Mouse (Mus musculus): ENCODE data around the gene Tpk1.

Gene Tpk1

DNA sequence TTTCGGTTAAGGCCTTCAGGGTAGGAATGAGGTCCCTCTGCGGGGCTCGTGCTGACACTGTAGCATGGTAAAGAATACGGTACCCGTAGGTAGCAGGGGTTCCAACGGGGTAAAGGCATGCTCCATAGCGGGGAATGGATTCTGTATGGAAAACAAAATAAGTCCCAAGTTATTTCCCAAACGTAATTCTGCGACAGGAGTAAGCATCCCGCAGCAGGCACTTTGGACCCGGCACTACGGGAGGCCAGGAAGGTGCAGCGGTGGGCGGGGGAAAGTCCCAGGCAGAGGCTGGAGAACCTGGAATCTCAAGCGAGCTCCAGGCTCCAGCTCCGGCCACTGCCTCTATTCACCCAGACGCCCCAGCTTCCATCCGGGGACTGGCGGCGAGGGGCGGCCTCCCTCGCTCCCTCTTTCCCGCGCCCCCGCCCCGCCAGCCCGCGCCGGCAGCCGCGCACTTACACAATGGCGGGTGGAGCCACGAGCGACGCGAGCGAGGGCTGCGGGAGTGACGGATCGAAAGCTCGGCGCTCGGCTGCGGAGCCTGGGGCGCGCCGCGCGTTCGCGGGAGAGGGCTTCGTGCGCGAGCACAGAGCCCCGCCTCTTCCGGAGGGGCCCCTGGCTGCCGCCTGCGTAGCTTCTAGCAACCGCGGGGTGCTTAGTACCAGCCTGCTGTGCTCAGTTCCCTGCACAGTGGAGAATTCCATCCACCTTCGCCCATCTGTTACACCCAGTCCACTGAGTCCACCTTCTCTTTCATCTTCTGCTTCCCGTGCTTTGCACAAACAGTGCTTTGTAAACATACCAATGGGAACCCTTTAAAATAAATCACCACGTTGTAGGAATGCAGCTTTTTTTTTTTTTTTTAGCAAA is at the start of gene Tpk1:
Tpk1 (minus strand) TSS at position 602 of the 870 bp plus-strand sequence.
- peak; percentile 91 to 93 for DNase-seq

DNA sequence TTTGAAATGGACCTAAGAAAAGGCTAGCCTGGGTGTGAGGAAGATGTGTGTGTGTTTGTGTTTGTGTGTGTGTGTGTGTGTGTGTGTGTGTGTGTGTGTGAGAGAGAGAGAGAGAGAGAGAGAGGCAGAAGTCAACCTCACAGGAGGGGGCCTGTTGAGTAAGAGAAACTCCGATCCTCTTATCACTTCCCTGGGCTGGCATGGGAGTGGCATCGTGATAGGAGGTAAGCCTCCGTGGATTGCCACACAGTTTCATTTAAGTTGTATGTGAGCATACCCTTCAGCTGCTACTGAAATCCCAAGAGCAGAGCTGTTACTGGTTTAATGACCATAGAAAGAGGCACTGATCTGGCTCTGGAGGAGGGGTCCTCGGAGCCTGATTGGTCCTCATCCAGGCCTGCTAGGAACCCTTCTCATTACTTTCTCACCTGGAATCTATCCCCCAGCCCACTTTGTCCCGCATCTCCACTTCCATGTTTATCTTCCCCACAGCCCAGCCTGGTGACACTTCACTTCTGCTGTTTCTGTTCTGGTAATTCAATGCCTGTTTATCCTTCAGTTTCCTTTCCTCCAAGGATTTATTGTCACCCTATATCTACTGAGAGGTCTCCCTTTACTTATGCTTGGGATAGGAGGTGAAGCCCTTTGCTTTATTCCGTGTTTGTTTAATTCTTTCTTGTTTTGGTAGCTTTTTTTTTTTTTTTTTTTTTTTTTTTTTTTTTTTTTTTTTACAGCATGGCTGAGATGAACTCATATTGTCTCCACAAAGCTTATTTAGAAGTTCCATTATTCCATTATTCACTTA is 36.9 kb upstream of the Tpk1 start:
- DNase-seq, result no peak

DNA sequence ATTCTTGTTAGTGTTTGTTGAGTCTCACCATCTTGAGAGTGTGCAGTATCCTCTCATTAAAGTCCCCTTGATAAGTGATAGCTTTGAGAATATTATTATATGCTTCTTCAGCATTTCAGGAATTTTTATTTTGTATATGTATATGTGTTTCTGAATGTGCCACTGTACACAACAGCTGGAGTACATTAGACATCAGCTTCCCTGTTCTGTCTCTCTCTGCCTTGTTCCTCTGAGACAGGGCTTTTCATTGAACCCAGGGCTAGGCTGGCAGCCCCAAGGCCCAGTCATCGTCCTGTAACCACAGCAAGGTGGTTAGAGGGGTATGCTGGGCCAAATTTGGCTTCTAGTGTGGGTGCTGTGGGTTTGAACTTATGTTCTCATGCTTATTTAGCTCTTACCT is 25.8 kb upstream of the Tpk1 start:
- no peak for DNase-seq

DNA sequence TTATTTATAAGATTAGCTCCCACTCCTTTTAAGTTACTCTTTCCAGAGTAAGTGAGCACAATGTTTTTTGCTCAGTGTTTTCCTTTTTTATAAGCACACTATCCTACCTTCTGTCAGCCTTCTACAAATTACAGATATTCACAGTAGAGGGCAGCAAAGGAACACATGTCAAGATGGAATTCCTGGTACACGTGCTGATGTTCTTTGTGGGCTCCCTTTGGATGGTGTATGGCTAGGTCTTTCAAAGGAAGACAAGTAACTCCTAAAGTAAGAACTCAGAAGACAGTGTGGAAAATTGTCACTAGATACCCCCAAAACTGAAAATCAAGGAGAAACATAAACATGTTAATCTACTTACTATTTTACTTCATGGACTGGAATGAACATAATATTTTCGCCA is 19.9 kb upstream of the Tpk1 start:
- no peak for DNase-seq

DNA sequence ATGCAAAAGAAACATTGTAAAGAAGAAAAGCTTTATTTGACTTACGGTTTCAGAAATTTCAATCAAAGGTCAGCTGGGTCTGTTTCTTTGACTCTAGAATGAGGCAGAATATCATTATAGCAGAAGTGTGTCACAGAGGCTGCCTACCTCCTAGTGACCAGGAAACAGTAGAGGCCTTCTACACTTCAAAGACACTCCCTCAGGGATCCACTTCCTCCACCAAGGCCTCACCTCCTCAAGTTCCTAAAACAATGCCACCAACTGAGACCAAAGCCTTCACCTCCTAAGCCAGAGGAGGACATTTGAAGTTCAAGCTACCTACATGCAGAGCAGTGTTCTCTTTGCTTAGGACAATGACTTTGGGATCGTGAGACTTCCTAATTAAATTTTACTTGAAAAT is 16.5 kb upstream of the Tpk1 start:
- DNase-seq, result no peak

DNA sequence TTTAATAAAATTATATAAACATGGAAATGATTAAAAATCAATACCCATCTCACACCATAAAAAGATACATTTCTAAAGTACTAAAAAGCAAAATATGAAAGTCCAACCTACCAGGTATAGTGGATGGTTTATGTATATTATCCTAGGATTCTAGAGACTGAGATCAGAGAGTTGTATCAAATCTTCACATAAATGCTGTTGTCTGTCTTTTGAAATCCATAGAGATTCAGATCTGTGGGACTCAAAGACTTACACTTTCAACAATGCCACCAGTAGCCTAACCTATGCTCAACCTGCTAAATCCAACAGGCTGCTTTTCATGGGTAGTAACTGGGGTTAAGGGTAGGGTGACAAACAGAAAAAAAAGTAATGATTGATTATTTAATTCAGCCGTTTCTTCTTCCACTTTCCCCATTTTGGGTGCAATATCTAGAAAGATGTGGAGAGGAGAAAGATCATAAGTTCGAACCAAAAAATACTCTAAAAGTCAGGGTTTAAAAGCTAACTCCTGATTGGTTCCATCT is 12.7 kb upstream of the Tpk1 start:
- no peak for DNase-seq

DNA sequence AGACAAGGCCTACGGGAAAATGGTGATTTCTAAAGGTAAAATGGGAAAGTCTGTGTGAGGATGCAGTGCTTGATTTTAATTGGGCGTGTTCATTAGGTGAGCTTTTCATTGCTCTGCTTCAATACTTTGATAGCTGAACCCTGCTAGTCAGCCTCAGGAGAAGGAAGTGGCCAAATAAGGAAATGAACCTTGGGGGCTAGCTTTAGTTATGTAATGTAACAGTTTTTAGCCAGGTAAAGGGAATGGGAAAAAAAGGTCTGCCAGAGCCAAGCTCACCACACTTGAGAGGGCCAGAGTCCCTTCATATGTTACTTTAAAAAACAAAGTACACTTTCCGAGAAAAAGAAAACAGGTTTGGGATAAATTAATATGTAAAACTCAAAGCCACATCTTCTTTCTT is 11.5 kb upstream of the Tpk1 start:
- no peak for DNase-seq

DNA sequence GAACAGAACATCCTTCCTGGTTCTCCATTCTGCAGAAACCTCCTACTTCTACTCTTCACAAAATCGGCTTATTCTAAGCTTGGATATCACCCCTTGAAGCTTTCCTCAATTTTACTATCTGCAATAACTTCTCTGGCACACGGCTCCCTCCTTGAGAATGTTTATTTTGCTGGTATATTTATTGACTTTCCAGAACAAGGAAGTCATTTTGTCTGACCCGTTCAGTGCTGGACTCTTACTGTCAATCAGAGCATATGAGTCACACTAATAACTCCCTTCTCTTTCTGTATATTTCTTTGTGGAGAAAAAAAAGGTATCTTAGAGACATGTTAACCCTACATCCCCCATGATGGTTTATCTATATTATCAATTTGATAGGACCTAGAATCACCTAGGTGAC is 10.1 kb upstream of the Tpk1 start:
- no peak for DNase-seq

DNA sequence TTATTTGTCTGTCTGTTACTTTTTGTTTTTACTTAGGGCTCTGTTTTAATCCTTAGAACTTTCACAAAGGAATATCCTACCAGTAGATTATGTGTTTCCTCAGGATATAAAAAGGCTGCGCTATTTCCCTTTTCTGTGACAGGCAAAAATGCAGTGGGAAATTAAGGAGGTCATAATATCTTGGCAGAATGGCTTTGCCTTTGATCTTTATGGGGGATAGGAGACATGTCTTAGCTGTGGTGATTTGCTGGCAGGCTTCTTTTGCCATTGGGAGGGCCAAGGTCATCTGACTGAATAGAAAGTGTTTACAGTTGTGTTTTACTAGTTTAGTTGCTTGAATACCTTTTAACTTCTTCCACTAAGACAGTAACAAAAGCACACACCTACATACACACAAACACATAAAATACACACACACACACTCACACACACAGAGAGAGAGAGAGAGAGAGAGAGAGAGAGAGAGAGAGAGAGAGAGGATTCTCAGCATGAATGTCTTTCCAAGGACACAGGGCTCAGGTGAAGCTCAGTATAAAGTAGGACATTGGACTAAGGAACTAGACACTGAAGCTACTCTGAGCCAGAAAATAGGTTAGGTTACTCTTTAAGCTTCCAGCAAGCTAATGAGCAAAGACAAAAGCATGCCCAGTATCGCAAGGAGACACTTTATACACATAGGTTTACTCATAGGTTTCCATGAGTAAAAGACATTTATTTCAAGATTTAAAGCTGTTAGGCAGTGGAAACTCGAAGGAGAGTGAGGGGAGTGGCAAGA is 9.1 kb upstream of the Tpk1 start:
- no peak for DNase-seq

DNA sequence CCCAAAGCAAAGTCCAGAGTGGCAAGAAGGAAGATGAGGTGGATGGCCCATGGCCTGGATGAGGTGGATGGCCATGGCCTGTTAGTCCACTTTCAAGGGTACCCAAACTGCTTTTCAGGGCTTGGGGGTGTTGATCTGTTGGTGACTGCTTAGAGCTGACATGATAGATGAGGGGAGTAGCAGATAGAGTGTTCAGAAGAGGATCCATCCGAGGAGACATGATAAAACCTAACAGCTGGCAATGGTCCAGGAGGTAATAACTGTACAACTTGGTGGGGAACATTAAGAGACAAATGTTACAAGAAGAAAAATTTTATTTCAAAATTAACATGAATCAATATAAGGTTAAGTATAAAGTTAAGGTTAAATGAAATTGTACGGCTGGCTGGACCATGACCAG is 4.9 kb upstream of the Tpk1 start:
- no peak for DNase-seq

DNA sequence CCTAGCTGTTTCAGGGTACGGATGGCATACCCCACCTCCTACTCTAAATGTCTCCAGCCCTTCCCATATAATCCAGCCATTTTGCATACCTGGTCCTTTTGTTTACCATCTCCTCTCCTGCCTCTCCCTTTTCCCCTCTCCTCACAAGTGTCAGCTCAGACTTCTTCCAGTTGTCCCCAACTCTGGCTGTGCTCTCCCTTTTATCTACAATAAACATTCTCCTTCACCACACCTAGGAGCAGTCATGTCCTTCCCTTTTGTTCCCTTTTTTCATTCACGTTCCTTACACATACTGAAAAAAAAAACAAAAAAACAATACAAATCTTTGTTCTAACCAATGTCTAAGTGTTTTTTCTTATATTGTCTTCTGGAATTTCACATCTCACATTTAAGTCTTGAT is 1.6 kb upstream of the Tpk1 start:
- DNase-seq, result no peak

DNA sequence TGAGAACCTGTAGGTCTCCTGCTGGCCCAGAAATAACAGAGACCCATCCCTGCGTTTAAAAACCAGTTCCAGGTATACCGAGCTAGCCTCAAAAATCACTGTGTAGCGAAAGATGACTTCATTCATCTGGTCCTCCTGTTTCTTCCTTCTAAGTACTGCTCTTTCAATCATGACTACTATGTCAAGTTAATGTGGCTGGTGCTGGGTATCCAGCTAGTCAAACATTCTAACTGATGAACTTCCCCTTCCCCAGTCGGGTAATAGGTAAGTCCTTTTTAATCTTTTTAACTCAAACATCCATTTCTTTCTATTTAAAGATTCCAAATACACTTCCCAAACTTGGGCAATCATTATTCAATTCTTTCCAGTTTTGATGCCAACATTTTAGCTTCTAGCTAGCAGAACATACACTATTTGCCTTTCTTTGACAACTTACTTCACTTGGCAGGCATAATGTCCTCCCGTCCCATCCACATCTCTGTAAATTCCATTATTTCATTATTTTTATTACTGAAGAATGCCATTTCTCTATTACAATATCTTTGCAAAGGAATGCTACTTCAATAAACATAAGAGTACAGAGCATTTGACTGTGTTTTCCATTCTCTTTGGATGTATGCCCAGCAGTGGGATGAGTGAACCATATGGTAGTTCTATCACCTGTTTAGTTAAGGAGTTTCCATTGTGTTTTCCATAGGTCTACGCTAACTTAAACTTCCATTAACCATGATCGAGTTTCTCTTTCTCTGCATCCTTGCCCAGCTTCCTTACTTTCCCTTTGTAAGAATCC is 728 bp upstream of the Tpk1 start:
- no peak for DNase-seq

DNA sequence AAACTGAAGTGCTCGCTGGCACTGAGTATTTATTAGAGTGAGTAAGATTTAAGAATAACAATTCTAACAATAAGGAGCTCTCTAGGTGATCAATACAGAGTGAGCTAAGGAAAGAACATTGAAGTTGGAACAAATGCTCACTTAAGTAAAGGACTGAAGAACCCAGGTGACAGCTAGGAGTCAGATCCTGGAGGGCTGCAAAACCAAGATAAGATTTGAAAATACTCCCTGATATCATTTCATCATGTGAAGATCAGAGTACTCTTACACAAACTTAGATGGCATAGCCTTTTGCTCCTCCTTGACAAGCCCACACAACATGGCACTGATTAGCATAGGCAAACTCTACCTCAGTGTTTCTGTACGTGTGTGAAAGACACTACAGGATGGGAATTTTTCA is 4.3 kb downstream of the Tpk1 start:
- no peak for DNase-seq

DNA sequence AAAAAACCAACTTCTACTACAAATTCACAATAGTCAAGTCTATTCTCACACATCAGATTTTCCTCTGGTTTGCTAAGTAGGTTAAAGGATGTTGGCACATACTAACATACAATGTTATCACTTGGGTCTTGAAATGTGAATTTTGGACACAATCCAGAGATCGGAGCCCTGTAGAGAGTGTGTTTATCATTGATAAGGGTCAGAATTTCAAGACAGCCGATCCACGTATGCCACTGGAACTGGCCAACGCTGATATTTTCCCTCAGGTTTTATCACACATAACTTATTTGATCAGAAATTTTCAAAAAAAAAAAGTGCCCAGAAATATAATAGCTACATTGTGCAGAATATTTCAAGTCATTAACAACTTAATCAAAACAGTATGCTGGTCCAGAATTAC is 7.8 kb downstream of the Tpk1 start:
- no peak for DNase-seq

DNA sequence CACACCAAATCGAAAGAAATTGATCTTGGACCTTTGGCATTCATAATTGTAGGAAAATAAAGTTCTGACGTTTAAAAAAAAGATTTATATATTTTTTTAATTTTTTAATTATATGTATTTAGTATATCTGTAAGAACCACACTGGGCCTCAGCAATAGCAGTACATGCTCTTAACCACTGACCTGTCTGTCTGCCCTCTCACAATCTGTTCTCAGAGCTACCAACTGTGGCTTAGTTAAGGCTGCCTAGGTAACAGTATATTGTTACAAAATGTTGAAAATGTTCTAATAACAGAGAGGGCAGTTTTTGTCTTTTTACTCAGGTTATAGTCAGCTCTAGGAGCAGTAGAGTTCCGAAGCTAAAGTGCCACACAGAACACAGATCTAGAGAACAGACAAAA is 8.2 kb downstream of the Tpk1 start:
- no peak for DNase-seq

DNA sequence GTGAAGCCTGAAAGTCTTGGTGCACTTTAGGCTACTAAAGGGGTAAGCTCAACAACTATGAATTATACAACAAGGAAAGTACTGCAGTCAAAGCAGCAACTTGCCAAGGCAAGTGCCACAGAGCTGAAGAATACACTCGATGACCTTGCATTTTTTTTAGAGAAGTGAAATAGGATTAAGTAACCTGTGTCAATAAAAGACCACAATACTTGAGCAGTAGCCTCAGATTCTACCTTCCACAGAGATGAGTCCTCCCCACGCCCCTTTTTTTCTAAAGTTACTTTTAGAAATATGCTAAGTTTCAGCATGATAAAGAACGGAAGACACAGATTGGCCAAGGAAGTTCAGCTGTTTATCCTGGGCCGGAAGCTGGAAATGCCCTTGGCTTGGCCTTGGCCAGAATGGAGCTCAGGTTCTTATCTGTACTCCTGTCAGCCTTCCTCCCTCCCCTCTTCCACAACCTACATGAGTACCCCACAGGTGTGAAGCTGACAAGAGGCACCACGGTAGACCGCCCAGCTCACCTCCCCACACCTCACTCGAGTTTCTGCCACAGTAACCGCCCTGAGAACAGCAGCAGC is 11.1 kb downstream of the Tpk1 start:
- no peak for DNase-seq

DNA sequence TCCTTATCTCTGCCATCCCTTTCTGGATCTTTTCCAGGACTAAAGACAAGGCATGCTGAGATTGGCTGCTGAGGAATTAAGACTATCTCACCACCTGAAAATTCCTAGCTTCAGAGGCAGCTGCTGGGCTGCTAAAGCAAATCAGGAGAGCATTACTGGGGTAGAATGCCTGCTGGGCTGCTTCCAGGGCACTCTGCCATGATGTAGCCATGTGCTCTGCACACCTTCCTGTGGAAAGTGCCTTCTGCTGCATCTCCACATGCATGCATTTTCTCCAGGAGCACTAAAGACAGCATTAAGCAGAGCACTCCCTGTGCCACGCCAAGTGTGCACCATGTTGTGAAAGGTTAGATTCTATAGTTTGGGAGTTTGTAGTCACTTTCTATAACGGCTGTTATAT is 16.6 kb downstream of the Tpk1 start:
- no peak for DNase-seq

DNA sequence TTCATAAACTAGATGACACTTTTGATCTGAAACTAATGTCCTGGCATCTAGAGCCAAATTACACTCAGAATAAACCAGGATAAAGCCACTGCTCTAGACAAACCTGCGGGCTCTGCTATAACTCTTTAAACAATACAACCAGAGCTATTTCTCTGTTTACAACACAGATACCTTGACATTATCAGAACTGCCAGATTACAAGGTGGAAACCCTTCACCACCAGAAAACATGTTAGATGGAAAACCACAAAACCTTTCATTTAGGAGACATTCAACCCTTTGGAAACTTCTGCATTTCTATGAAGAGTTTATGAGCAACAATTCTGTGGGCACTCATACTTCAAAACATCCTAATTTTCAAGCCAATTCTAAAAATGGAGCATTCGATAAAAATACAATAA is 20.4 kb downstream of the Tpk1 start:
- no peak for DNase-seq

DNA sequence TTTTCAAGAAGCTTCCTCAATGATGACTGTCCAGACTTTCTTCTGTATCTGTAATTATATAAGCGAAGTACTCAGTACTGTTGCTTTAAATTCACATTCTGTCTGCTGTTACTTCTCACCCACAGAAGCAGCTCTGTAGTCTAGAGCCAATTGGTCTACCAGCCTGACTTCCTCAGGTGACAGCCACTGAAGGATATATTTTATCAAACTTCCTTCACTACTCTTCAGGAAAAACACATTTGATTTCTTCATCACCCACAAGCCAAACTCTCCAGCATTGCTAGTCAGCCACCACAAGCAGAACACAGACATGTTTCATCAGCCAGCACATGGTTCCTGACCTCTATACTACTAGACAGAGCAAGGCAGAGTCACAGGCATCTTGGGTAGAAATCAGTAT is 21.0 kb downstream of the Tpk1 start:
- peak in 1 of 2 experiments; percentile 15 for DNase-seq

DNA sequence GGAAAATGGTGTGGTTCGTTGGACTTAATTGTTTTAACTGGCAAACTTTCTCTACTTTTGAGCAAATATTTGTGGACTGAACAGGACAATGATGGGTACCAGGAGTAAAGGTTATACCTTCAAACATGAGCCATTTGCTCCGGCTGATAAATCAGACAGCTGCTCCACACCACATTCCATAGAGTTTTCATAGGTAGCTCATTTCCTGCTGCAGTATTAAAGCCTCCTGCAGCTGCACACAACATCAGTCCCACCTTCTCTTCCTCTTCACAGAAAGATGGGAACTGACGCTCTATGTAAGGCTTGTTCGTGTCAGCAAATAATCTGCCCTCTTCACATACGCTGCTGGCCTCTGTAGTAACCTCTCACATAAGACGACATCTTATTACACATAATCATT is 22.4 kb downstream of the Tpk1 start:
- no peak for DNase-seq

DNA sequence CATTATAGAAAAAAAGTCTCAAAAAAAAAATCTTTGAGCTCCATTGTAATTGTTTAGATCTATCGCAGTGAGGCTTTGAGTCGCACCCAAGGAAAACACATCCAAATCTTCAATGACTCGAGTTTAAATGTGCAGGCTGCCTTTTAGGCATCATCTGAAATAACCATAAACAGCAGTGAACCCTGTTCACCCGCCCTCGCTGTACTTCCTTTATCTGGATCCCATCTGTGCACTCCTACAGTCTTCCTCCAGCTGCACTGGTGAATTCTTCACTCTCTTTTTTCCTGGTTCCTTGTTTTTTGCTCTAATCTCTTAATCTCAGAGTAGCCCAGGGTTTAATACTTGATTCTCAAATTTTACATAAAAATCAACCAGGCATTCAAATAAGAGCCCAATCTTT is 23.7 kb downstream of the Tpk1 start:
- DNase-seq, result no peak

DNA sequence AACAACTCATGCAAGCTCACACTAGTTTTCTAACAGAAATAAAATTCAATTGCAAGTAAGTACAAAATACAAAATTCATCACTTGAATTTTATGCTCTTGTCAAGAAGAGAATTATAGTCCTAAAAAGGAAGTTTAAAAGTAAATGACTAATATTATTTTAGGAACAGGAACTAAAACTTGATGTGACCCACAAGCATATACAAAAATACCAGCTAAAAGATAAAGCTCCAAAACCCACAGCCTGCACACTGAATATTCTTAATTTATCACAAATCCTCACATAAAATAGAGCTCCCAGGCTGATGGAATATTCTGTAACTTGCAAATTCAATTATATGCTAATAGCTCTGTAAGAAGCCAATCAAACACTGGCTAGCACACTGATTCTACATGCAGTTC is 25.5 kb downstream of the Tpk1 start:
- DNase-seq, result no peak
